Mouse (Mus musculus) thymus, adult 2 months (tissue): ENCODE results near the gene Col26a1. TPM values are rescaled to one million over a fixed set of nuclear protein-coding genes. Genes with fewer than 3 reads are reported as not detected.

Experiments used
- DNase-seq: peaks from one replicate; pipeline ENCODE4 v3.0.0; 2021
- H3K27ac ChIP-seq: fragments of 200-500 bp; 2 replicates; pipeline ENCODE4 v1.5.1; 2012; ENCODE audit warnings: low read length, control low read depth; ENCODE audit not compliant: control insufficient read depth, insufficient read depth
- H3K27me3 ChIP-seq: fragments of 200-500 bp; 2 replicates; pipeline ENCODE4 v1.6.1; 2012; ENCODE audit warnings: mild to moderate bottlenecking, low read length, moderate library complexity, mixed read lengths; ENCODE audit not compliant: control insufficient read depth, insufficient read depth
- H3K36me3 ChIP-seq: fragments of 200-500 bp; 2 replicates; pipeline ENCODE4 v1.6.1; 2012; ENCODE audit warnings: mild to moderate bottlenecking, low read length, moderate library complexity; ENCODE audit not compliant: control insufficient read depth, insufficient read depth
- H3K4me1 ChIP-seq: fragments of 200-500 bp; replicated peaks from 2 replicates; pipeline ENCODE4 v1.6.1; 2012; ENCODE audit warnings: low read length; ENCODE audit not compliant: control insufficient read depth, insufficient read depth
- H3K4me3 ChIP-seq: fragments of 200-500 bp; 2 replicates; pipeline ENCODE4 v1.5.1; 2012; ENCODE audit warnings: mild to moderate bottlenecking, low read length, control low read depth, moderate library complexity; ENCODE audit not compliant: control insufficient read depth, insufficient read depth
- CTCF ChIP-seq: fragments of 200-500 bp; IDR thresholded peaks from 2 replicates; pipeline ENCODE4 v1.5.1; 2012; ENCODE audit warnings: mild to moderate bottlenecking, control low read depth, low read length, moderate library complexity, borderline replicate concordance; ENCODE audit not compliant: control insufficient read depth, poor library complexity, insufficient read depth; ENCODE audit errors: extremely low read depth
- POLR2A ChIP-seq: fragments of 200-500 bp; IDR thresholded peaks from 2 replicates; pipeline ENCODE4 v1.6.1; 2012; ENCODE audit warnings: mild to moderate bottlenecking, low read length, control low read depth, moderate library complexity; ENCODE audit not compliant: control insufficient read depth, poor library complexity, insufficient read depth; ENCODE audit errors: extremely low read depth
- WGBS: fragments of 180-500 bp; shearing (Covaris S2); methylation state at CpG from one replicate; pipeline ENCODE4 v1.1.7; 2018; 5-methylcytosine and 5-hydroxymethylcytosine counted together
- polyA plus RNA-seq: library from polyadenylated mRNA; depleted of rRNA; stranded (reverse); fragments of >200 nt; gene quantifications from 2 replicates; pipeline ENCODE4 v1.2.3, GENCODE M21; 2012; rRNA removed

Gene Col26a1
- polyA plus RNA-seq, 1 experiment, result 0.66 TPM

DNA sequence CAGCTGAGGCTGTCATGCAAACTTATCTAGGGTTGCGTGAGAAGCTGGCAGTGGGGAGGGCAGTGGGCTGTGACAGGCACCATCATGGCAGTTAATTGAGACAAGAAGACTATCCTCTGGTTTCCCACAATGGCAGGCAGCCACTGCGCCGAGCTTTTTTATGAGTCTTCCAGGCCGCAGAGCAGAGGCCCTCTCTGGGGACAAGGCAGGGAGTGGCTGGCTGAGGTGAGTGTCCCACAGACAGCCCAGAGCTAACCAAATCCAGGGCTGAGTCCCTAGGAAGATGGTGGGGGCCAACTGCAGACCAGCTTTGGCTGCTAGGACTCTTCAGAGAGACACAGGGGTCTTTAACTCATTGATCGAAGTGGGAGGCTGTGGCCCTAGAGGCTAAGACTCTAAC lies 186.5 kb downstream of the Col26a1 start:
- Histone ChIP-seq H3K36me3 (no peaks in the 10 kb centered on the region), H3K4me1 (peaks cover 32% of the 10 kb centered on the region), H3K27ac (no peak overlapping the region), H3K4me3 (no peak overlapping the region), H3K27me3 (no peaks in the 10 kb centered on the region)
- 90% methylated on average over 5 of the region's 5 CpGs for WGBS
- no peak for DNase-seq
- TF ChIP-seq POLR2A, result no peak
- TF ChIP-seq CTCF, result no peak

DNA sequence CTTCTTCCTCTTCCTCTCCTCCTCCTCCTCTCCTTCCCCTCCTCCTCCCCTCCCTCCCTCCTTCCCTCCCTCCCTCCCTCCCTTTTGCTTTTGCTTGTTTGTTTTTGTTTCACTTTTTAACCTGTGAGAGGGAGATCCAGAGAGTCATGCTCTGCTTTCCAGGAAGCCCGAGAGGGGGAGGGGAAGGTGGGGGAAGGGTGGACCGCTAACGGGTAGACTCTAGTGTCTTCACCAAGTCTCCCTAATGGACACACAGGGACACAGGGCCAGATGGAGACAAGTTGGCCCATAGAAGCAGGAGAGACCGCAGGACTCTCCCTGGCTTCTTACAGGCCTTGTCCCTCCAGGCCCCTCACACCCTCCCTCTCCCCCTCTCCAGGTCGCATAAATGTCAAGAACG lies 188.0 kb downstream of the Col26a1 start:
- H3K4me1 ChIP-seq, result peaks cover 46% of the 10 kb centered on the region
- H3K36me3 ChIP-seq, result no peaks in the 10 kb centered on the region
- H3K27me3 ChIP-seq, result no peaks in the 10 kb centered on the region
- 52% methylated on average over 6 of the region's 6 CpGs for WGBS
- TF ChIP-seq POLR2A, result no peak
- TF ChIP-seq CTCF, result no peak
- H3K4me3 ChIP-seq, result no peak overlapping the region
- no peak for DNase-seq
- H3K27ac ChIP-seq, result no peak overlapping the region

DNA sequence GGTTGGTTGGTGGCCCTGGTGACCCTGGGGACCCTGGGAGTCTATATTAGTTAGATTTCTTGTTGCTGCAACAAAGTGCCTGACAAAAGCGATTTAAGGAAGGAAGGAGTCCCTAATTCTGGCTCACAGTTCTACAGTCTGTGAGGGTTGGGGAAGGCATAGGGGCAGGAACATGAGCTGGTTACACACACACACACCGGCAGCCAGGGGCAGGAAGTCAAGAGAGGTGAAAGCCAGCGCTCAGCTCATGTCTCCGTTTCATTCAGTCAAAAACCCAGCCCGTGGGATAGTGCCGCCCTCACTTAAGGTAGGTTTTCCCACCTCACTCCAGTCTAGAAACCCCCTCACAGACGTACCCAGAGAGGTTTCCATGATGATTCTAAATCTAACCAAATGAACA lies 189.6 kb downstream of the Col26a1 start:
- DNase-seq, result peak; percentile 42
- peak overlapping the region; percentile 81 for H3K27ac ChIP-seq
- H3K4me1 ChIP-seq, result peaks cover 53% of the 10 kb centered on the region
- H3K36me3 ChIP-seq, result no peaks in the 10 kb centered on the region
- TF ChIP-seq POLR2A (no peak), CTCF (no peak)
- H3K27me3 ChIP-seq, result no peaks in the 10 kb centered on the region
- H3K4me3 ChIP-seq, result 0 out of 2 replicates have a peak overlapping the region, but pooled peaks have one; percentile 12
- WGBS, result 4% methylated on average over 7 of the region's 7 CpGs

DNA sequence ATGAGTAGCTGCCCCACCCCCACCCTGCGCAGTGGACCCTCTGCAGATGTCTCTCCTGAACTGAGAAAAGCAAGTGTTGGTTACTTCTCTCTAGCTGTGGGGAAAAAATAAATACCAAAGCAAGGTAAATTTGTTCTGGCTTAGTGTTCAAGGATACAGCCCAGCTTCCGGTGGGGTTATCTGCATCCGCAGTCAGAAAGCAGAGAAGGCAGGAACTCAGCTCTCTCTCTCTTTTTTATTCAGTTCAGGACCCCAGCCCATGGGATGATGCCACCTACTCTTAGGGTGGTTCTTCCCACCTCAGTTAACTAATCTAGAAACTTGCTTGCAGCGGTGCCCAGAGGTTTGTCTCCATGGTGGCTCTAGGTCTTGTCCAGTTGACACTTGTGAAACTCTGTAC lies 190.2 kb downstream of the Col26a1 start, which contains the start of gene Myl10:
Gene Myl10 (plus strand): TSS at position 363 of the 400 bp plus-strand sequence.
- H3K36me3 ChIP-seq, result no peaks in the 10 kb centered on the region
- peaks cover 53% of the 10 kb centered on the region for H3K4me1 ChIP-seq
- H3K27ac ChIP-seq, result peak within 1 kb of the TSS; percentile 82
- 14% methylated on average over 4 of the region's 4 CpGs for WGBS
- peak; percentile 40 for DNase-seq
- H3K4me3 ChIP-seq, result peak within 1 kb of the TSS; percentile 12
- no peak for TF ChIP-seq CTCF
- no peak for TF ChIP-seq POLR2A
- H3K27me3 ChIP-seq, result no peaks in the 10 kb centered on the region

Other genes starting within 250 kb of the Col26a1 start
- gene Myl10, start 190.1 kb downstream of the Col26a1 start, polyA plus RNA-seq, result 9.6 and 10.7 TPM in 2 replicates
- 7.7 and 9.4 TPM in 2 replicates for gene Ift22, start 24.9 kb upstream of the Col26a1 start, polyA plus RNA-seq
- 181 and 214 TPM in 2 replicates for gene Fis1, start 70.1 kb upstream of the Col26a1 start, polyA plus RNA-seq
- 3.8 and 9.4 TPM in 2 replicates for gene Cldn15, start 83.4 kb upstream of the Col26a1 start, polyA plus RNA-seq
- 40.8 and 41.9 TPM in 2 replicates for gene Plod3, start 103.8 kb upstream of the Col26a1 start, polyA plus RNA-seq
- 72.2 and 79.5 TPM in 2 replicates for gene Znhit1, start 104.8 kb upstream of the Col26a1 start, polyA plus RNA-seq
- 0.58 and 1.0 TPM in 2 replicates for gene Vgf, start 143.2 kb upstream of the Col26a1 start, polyA plus RNA-seq
- gene Ap1s1, start 162.9 kb upstream of the Col26a1 start, polyA plus RNA-seq, result 44.1 and 51.9 TPM in 2 replicates
- gene Serpine1, start 189.1 kb upstream of the Col26a1 start, polyA plus RNA-seq, result 3.1 and 4.1 TPM in 2 replicates
- gene Trim56, start 233.0 kb upstream of the Col26a1 start, polyA plus RNA-seq, result 49.3 and 55.8 TPM in 2 replicates